Mouse (Mus musculus) brain, embryonic 14.5 days (tissue): ENCODE results near the gene Chmp6.

Experiments
- CTCF ChIP-seq: fragments of 200-500 bp; IDR thresholded peaks from 2 replicates; pipeline ENCODE4 v1.5.1; 2012; ENCODE audit warnings: inconsistent platforms, mild to moderate bottlenecking, moderate library complexity, borderline replicate concordance; ENCODE audit not compliant: insufficient read depth, insufficient read length; ENCODE audit errors: extremely low read depth
- POLR2A ChIP-seq: fragments of 200-500 bp; IDR thresholded peaks from 2 replicates; pipeline ENCODE4 v1.6.1; 2012; ENCODE audit warnings: mild to moderate bottlenecking, inconsistent platforms, borderline replicate concordance; ENCODE audit not compliant: poor library complexity, insufficient read depth, insufficient read length, severe bottlenecking; ENCODE audit errors: extremely low read depth

DNA sequence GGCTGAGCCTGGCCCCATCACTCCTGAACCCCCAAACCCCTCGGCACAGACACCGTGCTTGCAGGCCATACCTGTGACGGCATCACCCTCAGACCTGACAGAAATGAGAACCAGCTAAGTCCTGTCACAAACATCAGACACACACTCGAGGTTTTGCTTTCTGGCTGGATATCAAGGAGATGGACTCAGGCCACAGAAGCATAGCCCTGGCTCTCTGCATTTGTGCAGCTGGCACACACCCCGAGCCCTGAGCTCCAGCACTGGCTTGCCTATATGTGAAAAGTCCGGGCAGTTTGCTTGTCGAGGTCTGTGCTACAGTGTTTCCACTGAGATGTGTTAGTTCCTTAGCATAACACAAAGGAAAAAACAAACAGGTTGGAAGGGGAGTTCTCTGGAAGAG is 5.5 kb upstream of the Chmp6 start:
- TF ChIP-seq POLR2A (no peak), CTCF (no peak)
